Mouse (Mus musculus) adrenal gland, postnatal 4 days (tissue): ENCODE measurements at regions not wholly inside any gene's neighbourhood (a gene's known extent, or its start where the extent isn't known, plus 50 kb on each side); places are given as distances from the start of the nearest gene placed in this dataset.

Experiments
- DNase-seq, 2 experiments: peaks; one replicate each; pipeline ENCODE4 v3.0.0; 2021 to 2022; ENCODE audit warnings: low spot score in 2 of 2, mixed read lengths in 2 of 2

DNA sequence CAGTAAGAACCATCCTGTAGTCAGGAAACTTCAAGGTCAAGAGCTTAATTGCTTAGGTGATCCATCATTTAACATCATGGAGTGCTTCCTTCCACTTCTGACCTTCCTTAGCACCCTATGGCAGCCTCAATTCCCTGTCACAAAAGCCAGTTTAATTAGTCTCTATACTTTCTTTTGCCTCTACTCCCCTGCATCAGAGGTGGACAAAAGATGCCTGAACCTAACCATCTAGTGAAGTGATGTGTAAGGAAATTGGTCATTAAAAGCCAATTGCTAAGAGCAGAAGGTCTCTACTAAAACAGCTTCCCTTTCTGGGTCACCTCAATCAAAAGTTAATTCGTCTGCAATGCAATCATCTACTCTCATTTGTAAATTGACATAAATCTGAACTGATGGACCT lies 234.3 kb upstream of the Fbxl7 start:
- no peak for DNase-seq

DNA sequence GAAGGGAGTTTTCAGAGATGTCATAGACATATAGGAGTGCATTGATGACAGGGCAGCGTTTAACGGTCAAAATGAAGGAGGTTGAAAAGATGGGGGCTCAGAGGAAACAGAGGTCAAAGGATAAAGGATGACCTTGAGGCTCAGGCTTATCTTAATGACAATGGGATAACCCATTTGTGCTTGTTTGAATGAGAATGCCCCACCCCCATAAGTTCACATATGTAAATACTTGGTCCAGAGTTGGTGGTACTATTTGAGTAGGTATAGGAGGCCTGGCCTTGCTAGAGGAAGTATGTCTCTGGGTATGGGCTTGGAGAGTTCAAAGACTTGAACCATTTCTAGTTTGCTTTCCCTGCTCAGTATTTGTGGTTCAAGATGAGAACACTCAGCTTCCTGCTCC lies 237.4 kb upstream of the Fbxl7 start:
- DNase-seq = no peak

DNA sequence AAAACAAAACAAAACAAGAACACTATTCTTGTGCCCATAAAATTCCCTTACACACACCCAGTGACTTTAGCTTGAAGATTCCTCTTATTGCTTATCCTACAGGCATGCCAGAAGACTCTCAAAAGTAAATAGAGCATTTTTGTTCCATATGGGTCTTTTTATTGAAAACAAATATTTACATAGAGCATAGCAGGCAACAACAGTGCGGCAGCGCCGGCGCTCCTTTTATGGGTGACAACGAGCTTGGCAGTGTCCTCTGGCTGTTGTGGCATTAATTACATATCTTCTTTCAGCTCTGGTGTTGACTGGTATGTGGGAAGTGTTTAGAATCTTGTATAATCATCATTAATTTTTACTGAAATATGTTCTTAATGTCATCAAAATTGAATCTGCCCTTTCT lies 242.2 kb upstream of the Fbxl7 start:
- no peak for DNase-seq

DNA sequence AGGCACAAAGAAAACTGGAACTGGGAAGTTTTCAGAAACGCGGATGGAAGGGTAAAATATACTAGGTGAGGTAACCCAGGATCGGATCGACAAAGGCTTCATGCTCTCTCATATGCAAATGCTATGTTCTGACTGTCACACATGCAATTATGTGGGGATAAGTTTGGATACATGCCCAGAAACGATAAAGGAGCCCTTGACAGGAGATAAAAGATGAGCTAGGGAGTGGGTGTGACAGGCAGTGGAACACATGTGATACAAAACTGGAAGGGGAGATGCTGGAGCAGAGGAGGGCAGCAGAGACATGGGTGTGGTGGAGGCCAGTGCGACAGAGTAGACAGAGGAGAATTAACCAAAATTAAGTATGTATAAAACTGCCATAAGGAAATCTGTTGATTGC lies 250.5 kb upstream of the Fbxl7 start:
- no peak for DNase-seq

DNA sequence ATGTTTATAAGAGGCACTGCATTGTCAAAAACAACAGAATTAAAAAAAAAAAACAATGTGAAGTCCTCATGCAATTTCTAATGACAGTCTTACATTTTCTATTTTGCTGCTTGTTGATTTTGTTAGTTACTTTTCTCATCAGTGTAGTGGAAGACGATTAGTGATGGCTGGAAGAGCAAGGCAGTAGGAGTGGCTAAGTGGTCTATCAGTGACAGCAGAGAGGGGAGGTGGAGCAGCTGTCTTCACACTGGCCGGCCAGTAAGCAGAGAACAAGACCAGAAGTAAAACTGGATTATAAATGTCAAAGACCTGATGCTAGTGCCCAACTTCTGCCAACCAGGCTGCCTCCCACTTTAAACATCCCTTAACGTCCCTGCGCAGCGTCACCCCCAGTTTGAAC lies 265.6 kb upstream of the Fbxl7 start:
- no peak for DNase-seq

DNA sequence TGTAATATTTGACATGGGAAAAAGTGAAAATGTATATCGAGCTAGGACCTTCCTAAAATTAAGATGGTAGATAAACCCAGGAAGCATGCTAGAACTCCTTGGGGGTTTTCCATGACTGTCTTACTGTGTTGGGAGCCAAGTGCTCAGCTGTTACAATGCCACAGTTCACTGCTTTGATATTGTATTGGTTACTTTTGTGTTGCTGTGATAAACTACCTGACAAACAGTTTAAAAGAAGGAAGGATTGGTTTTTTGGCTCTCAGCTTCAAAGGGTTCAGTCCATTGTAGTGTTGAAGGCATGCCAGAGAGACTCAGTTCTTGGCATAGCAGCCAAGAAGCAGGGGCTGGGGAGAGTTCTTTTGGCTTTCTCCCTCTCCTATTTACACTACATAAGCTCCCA lies 272.1 kb upstream of the Fbxl7 start:
- DNase-seq = no peak

DNA sequence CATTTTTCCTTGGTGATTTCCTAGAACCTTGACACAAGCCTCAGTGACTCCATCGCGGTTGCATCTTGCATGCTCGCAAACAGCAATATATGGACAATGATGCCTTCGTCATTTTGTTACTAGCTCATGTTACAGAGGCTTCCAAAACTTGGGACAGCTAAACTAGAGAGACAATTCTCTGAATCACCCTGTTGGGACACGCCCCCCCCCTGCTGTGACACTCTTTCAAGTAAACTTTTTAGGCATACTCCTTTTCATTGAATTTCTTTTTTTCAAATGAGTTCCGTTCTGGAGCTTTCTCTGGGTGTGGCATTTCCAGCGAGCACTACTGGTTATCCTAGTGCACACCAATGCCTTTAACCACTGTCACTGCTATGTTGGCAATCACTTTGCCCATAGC lies 274.5 kb upstream of the Fbxl7 start:
- no peak for DNase-seq

DNA sequence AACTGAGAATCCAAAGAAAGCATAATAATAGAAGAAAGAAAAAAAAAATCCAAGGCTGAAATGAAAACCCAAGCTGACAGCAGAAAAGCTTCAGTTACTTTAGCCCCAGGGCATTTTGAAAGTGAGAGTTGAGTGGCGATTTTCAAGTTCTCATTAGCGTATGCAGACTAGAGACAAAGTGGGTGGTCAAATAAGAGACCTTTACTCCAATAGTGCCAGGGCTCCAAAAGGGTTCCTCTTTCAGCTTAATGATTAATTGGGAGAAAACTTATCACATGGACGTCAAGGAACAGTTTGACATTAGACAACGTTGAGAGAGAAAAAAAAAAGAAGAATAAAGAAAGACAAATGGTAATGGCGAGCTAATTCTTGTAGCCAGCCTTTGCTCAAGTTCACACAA lies 278.1 kb upstream of the Fbxl7 start:
- no peak for DNase-seq

DNA sequence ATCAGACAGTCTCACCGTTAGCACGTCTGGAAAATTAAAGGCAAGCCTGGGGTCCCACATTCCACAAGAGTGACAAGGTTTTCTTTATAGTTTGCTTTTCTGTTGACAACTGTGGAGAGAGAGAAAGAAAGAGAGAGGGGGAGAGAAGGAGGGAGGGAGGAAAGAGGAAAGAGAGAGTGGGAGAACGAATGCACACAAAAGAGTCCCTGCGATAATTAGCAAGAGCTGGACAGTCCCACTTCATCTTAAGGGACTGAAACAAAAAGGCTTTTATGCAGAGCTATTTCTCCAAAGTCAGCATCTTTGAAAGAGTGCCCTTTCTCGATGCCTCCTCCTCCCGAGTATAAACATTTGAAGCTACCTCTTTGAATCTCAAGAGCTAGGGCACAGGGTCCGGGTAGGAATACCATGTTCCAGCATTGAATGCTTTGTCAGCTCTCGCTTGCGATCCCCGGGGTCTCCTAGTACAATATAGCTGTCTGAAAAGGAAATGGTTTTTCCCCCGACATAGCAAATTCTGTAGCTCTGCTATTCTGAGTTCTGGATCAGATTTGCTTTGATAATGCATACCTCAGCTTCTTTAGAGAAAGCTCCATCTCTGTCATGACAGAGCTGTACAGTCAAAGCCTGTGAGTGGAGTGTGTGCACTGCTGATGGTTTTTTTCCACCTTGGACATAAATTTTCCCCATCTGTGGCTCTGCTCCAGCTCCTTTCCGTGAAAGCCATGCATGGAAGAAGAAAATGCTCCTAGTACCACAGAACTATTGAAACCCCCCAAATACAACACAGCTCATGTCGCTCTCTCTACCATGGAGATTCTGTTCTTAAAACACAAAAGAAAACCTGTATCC lies 282.9 kb upstream of the Fbxl7 start:
- no peak for DNase-seq

DNA sequence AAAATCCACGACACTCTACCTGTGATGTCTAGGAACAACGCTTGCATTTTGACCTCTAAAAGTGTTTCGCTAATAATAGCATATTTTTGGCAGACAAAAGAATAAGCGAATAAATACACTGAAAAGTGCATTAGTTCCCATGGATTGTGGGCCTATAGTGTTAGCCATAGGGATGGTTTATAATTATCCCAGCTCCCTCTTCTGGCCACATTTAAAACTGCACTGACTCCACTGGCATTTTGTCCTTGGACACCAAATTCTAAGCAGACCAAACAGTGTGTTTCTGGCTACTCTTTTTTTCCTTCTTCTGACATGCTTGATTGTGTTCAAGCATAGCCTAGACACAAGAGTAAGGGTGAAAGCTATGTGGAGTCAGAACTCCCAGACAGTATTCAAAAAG lies 276.8 kb upstream of the Ank start:
- DNase-seq = peak in 1 of 2 experiments; percentile 4

DNA sequence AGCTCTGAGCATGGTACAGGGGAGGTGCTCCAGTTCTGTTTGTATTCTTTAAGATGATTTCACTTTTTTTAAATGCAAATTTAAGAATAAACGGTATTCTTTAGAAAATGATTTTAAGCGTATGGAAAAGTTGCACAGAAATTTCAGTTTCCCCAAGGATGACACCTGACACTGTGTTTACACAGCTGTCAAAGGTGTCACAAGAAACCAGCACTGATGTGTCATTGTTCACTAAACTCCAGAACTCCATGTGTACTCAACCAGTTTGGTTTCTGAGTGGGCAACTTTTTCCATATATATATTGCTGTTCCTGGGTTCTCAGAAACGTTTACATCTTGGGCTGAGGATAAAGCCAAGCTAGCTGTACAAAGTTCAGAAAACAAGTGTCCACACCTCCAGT lies 265.0 kb upstream of the Ank start:
- no peak for DNase-seq

DNA sequence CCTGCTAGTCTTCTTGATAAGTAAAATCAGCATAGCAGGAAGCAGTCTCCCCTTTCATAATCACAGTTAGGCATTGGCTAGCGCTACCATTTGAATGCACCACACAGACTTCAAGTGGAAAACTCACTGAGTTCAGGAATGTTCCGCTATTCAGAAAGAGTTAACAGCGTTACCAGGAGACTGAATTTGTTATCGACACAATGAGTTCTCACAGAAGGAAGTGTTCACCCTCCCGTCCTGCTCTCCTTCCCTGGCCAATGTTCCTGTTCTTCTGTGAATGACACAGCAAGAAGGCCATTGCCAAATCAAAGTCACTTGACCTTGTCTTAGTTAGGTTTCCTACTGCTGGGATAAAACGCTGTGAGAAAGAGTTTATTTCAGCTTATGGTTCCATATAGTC lies 261.6 kb upstream of the Ank start:
- no peak for DNase-seq

DNA sequence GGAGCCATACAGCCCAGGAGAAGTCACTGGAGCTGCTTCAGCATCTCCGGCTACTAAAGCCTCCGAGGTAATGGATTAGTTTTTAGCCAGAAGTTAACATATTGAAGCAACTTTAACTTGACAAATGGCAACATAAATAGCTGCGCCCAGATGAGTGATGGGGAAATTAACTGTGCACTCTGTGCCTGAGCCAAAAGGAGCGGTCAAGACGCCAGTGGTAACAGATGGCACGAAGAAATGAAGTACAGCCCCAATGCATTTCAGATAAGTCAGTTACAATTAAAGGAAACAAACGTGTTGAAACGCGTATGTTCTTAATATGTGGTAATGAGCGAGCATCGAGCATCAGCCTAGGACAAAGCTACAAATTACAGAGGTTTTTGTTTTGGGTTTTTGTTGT lies 259.0 kb upstream of the Ank start:
- no peak for DNase-seq

DNA sequence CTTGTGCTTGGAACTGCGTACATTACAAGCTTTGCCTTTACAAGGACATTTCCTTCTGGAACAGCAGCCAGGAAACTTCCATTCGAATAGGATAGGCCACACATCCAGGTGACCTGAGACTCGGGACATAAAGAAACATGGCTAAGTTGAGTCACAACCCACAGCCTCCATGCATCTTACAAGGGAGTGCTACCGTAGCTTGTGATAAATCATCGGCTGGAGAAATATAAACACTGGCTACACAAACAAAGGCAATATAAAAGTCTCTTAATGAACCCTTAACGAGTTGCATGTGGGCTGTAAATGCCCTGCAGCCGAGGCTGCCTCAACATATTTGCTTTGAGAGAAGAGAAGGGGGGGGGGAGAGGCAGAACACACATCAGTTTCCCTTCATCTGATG lies 250.1 kb upstream of the Ank start:
- DNase-seq = no peak

DNA sequence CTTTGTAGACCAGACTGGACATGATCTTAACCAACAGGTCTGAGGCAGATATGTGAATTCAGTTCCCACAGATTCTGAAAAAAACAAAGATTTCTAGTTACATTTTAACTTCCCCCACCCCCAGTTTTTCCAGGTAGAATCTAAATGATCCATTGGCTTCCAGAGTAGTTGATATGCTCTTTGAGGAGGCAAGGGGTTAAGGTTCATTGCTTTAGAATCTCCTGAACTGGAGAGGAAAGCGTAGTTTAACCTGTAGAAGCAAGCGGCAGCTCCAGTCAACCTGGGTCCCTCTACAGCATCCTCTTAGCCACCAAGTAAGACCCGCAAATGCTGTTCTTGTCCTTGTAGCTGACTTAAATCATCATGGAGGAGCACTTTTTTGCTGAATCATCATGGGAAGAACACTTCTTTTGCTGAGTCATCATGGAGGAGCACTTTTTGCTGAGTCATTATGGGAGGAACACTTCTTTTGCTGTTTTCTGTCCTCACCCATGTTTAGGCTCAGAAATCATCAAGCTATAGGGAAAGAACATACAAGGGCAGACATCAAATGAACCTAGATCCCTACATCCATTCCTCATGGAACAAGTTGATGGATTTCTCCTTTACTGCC lies 247.2 kb upstream of the Ank start:
- no peak for DNase-seq

DNA sequence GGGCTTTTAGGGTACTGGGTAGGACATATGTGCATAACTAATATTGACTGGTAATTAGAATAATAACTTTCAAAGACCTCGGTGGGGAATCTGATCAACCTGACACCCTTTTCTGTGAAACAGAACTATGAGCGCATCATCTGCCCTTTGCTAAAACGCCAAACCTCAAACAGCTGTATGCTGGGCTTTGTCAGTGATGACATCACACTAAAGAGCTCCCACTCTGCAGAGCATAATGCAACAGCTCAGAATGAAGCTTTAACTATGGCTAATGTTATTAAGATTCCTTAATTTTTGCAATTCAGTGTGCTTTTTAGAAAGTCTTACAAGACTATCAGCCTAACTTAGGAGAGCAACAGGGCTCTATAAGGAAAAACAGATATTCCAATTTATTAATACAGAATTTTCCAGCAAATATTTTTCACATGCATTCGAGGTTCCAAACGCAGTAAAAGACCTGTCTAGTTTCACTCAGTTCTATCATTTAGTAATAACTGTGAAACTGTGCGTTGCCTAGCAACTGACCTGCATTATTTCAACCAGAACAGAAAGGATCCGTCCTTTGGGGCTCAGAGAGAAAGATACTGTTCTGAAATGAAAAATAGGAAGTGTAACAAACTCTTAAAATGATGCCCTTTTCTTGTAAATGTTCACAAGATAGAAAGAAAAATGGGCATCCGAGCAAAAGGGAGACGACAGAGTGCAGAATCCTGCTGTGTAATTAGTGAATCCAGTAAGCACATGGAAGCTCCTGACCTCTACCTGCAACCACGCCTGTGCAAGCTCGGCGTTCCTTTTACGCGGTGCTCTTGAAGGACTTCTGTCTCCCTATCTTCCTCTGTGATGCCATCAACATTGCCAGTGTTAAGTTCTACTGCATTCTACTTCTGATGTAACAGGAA lies 242.6 kb upstream of the Ank start:
- no peak for DNase-seq

DNA sequence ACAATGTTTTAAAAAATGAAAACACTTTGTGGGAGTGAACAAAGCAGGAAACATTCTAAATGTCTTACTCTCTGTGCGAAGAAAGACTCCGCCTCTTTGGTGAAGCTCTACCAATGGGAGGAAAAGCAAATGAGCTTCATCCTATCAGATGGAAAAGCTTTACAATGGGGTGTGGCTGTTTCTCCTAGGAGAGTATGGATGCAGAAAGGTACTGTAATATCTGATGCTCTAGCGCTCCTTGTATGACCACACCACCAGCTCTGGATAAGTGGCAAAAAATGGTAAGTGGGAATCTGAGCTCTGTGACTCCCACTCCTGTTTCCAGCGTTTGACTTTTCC lies 242.0 kb upstream of the Ank start:
- DNase-seq = no peak

DNA sequence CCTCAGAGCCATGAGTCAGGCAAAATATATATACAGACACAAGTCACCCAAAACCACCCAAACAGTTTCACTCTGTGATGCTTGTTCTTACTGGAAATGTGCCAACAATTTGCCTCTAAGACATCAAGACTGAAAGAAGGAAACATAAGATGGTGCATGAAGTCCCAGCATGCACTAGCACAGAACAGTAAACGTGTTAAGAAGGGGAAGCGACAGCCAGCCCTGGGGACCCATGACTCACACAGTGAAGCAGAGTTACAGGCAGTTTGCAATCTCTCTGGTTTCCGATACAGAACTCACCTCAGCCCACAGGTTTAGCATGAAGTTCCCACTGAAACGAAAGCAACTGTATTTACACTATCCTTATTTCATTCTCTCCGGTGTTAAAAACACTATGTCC lies 233.7 kb upstream of the Ank start:
- no peak for DNase-seq

DNA sequence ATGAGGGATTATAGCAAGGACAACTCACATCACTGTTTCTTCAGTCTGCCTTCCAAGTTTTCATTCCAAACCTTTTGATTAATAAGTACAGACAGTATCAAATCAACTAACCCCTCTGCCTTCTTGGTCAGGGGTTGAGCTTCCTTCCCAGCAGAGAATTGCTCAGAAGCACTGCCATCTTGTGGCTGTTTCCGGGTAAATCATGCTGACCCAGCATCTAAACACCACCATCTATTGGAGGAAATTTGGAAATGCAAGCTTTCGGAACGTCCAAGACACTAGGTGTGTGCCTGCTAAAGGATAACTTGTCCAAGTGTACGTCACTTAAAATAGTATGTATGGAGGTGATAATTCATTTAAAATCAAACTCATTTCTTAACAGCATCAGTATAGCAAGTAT lies 231.7 kb upstream of the Ank start:
- peak in 1 of 2 experiments; percentile 12 for DNase-seq

DNA sequence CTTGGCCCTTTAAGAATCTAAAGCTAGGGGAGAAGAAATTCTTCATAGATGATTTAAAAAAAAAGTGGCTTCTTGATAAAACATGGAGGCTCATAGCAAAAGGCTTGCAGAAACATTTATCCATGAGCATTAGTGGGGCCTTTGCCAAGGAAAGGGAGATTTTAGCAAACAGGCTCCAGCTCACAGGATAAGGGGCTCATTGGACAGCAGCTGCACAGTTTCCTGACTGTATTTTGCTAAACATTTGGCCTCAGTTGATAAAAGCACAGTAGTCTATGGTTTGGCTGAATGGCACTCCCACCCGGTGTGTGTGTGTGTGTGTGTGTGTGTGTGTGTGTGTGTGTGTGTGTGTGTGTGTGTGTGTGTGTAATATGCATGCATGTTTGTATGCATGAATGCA lies 228.2 kb upstream of the Ank start:
- DNase-seq = no peak

DNA sequence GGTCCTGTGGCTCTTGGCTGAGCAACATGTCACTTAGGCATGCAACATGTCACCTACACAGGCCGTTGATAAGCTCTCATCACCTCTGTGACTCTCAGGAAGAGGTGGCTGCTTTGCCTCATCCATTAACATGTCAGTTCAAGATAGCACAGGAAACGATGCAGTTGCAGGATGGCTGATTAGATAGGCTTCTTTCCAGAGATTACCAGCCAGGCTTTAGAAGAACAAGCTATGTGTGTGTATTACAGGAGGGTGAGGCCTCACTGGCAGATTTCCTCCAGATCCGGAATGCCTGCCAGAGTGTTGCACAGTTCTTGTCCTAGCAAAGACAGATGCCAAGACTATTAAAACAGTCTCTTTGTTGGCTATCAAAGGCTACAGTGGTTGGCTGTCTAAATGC lies 220.2 kb upstream of the Ank start:
- no peak for DNase-seq
